Mouse (Mus musculus): ENCODE measurements around the gene Cldn6.

GRCm38 (mm10) chr17:23719455-23719854, 40.4 kb downstream of the Cldn6 start:
- TF ChIP-seq GATA1 (IDR thresholded peaks at IDR 0.05; ENCODE audit: borderline replicate concordance, low read length) (no peak), FLI1 (IDR thresholded peaks at IDR 0.05; ENCODE audit: low read length) (no peak)

All from megakaryocyte, embryonic 14.5 days (primary cell).